Mouse (Mus musculus) heart, adult 2 months (tissue): ENCODE measurements at regions not wholly inside any gene's neighbourhood (a gene's known extent, or its start where the extent isn't known, plus 50 kb on each side); places are given as distances from the start of the nearest gene placed in this dataset.

ENCODE experiments used
- DNase-seq, 2 experiments: peaks; one replicate each; pipeline ENCODE4 v3.0.0; 2021
- H3K27ac ChIP-seq: fragments of 200-600 bp; 2 replicates; pipeline ENCODE4 v1.8.1; 2022
- H3K27me3 ChIP-seq: fragments of 200-500 bp; 2 replicates; pipeline ENCODE4 v1.6.1; 2012; ENCODE audit warnings: mild to moderate bottlenecking, low read length, inconsistent platforms, mixed read lengths; ENCODE audit not compliant: control insufficient read depth, insufficient read depth
- H3K36me3 ChIP-seq: fragments of 200-500 bp; 2 replicates; pipeline ENCODE4 v1.6.1; 2012; ENCODE audit warnings: low read length, inconsistent platforms; ENCODE audit not compliant: control insufficient read depth, insufficient read depth
- H3K4me1 ChIP-seq: fragments of 200-500 bp; 2 replicates; pipeline ENCODE4 v1.6.1; 2011; ENCODE audit warnings: low read length; ENCODE audit not compliant: control insufficient read depth, insufficient read depth
- H3K4me3 ChIP-seq: fragments of 200-600 bp; 2 replicates; pipeline ENCODE4 v1.8.1; 2022
- H3K79me2 ChIP-seq: fragments of 200-500 bp; replicated peaks from 2 replicates; pipeline ENCODE4 v1.6.1; 2012; ENCODE audit warnings: mild to moderate bottlenecking, inconsistent platforms, low read length, moderate library complexity, mixed read lengths; ENCODE audit not compliant: control insufficient read depth, insufficient read depth
- H3K9ac ChIP-seq: fragments of 200-500 bp; 2 replicates; pipeline ENCODE4 v1.6.1; 2012; ENCODE audit warnings: low read depth, mild to moderate bottlenecking, control low read depth, inconsistent platforms, low read length, mixed read lengths
- CTCF ChIP-seq: fragments of 200-600 bp; IDR thresholded peaks from 2 replicates; pipeline ENCODE4 v1.8.1; 2022; ENCODE audit warnings: antibody characterized with exemption, mild to moderate bottlenecking, moderate library complexity
- EP300 ChIP-seq: fragments of 200-500 bp; IDR thresholded peaks from 2 replicates; pipeline ENCODE4 v1.6.1; 2011; ENCODE audit warnings: low read depth, low read length, control low read depth; ENCODE audit not compliant: insufficient read depth
- POLR2A ChIP-seq: fragments of 200-500 bp; IDR thresholded peaks from 2 replicates; pipeline ENCODE4 v1.6.1; 2011; ENCODE audit warnings: mild to moderate bottlenecking, low read depth, low read length, control low read depth; ENCODE audit not compliant: insufficient read depth
- WGBS: fragments of 180-500 bp; shearing (Covaris S2); methylation state at CpG from one replicate; pipeline ENCODE4 v1.1.7; 2018; 5-methylcytosine and 5-hydroxymethylcytosine counted together
- intact Hi-C: fragments of 180-260 bp; cut with DNase I; formaldehyde crosslinking; loops from one replicate; pipeline ENCODE4 v1.15.1; 2025

DNA sequence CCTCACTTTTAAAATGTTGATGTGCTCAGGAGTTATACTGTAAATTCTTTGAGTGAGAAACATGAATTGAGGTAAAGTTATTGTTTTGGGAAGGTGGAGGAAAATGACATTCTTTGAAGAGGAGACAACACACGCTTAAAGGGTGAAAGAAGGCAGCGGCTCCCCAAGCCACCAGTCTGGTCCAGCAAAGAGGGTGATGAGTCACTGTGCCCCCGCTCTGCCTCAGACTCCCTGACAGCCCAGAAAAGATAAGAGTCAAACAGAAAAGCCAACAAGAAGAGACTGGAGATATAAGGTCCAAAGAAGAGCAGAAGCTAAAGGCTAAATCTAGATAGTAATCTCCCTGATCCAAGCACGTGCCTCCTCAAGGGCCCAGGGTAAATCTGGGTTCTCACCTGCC is 288.1 kb upstream of the Irx4 start:
- TF ChIP-seq CTCF: no peak
- DNase-seq: no peak
- H3K4me1 ChIP-seq: no peaks in the 10 kb centered on the region
- H3K79me2 ChIP-seq: no peaks in the 10 kb centered on the region
- no peak overlapping the region for H3K27ac ChIP-seq
- no peaks in the 10 kb centered on the region for H3K36me3 ChIP-seq
- H3K9ac ChIP-seq: no peak overlapping the region
- no peak overlapping the region for H3K4me3 ChIP-seq
- intact Hi-C loops: no loop called here
- no peaks in the 10 kb centered on the region for H3K27me3 ChIP-seq
- 61% methylated on average over 4 of the region's 4 CpGs for WGBS

DNA sequence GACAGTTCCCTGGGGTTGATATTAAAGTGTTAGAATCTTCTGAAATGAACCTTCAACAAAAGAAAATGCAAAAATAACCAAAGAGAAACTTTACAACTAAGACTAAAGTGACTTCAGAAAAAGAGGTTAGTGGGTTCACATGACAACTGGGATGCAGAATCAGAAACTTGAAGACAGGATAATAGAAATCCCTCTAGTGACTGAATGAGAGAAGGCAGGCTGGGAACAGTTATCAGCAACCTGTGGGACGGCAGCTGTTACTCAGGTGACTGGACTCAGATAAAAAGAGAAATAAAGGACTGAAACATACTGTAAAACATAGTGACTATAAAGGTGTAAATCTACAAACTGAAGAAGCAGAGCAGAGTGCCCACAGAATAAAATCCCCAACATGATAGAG is 287.4 kb upstream of the Irx4 start:
- no peak overlapping the region for H3K27ac ChIP-seq
- no peak overlapping the region for H3K4me3 ChIP-seq
- H3K4me1 ChIP-seq: no peaks in the 10 kb centered on the region
- DNase-seq: no peak
- H3K36me3 ChIP-seq: no peaks in the 10 kb centered on the region
- TF ChIP-seq EP300: no peak
- TF ChIP-seq CTCF: no peak
- TF ChIP-seq POLR2A: no peak
- intact Hi-C loops: no loop called here
- no peaks in the 10 kb centered on the region for H3K27me3 ChIP-seq
- H3K9ac ChIP-seq: no peak overlapping the region
- H3K79me2 ChIP-seq: no peaks in the 10 kb centered on the region
- 18% methylated on average over 1 of the region's 1 CpGs for WGBS

DNA sequence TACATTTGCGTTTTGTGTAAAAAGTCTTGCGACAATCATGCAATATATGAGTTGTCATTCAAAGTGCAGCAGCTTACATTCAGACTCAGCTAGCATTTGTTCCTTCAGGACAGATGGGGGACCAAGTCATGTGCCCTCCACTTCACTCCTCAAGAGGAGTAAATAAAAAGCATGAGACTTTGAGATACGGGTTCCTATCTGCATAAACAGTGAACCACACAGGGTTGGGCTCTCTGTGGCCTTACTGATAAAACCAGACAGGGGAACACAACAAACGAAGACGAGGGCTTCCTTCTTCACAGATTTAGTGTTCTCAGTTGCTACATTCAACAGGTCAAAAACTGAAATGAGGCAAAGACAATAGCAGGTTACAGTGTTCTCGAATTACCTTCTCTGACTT is 283.1 kb upstream of the Irx4 start:
- Histone ChIP-seq H3K9ac (no peak overlapping the region), H3K79me2 (no peaks in the 10 kb centered on the region), H3K27me3 (no peaks in the 10 kb centered on the region), H3K4me3 (no peak overlapping the region), H3K36me3 (no peaks in the 10 kb centered on the region), H3K27ac (no peak overlapping the region), H3K4me1 (no peaks in the 10 kb centered on the region)
- no peak for DNase-seq
- TF ChIP-seq EP300 (no peak), POLR2A (no peak), CTCF (no peak)
- 64% methylated on average over 6 of the region's 6 CpGs for WGBS
- intact Hi-C loops: no loop called here

- intact Hi-C loops: no loop called here
- Histone ChIP-seq H3K79me2 (no peaks in the 10 kb centered on the region), H3K27ac (no peak overlapping the region), H3K4me1 (no peaks in the 10 kb centered on the region), H3K27me3 (no peaks in the 10 kb centered on the region), H3K36me3 (no peaks in the 10 kb centered on the region), H3K9ac (no peak overlapping the region), H3K4me3 (no peak overlapping the region)
- WGBS: 69% methylated on average over 3 of the region's 3 CpGs
- TF ChIP-seq EP300: no peak
- TF ChIP-seq POLR2A: no peak
- no peak for TF ChIP-seq CTCF
- DNase-seq: no peak
Measured at GRCm38 (mm10) chr13:72977971-72978370, 282.3 kb upstream of the Irx4 start.

GRCm38 (mm10) chr13:72978966-72979365 is 281.3 kb upstream of the Irx4 start:
- intact Hi-C loops: no loop called here
- no peak overlapping the region for H3K9ac ChIP-seq

GRCm38 (mm10) chr13:72992589-72993409 is 267.5 kb upstream of the Irx4 start:
- no peaks in the 10 kb centered on the region for H3K79me2 ChIP-seq
- H3K36me3 ChIP-seq: no peaks in the 10 kb centered on the region
- H3K27me3 ChIP-seq: no peaks in the 10 kb centered on the region
- intact Hi-C loops: no loop called here
- WGBS: 72% methylated on average over 17 of the region's 17 CpGs
- H3K27ac ChIP-seq: no peak overlapping the region
- H3K4me3 ChIP-seq: no peak overlapping the region
- DNase-seq: no peak
- no peaks in the 10 kb centered on the region for H3K4me1 ChIP-seq
- H3K9ac ChIP-seq: no peak overlapping the region
- TF ChIP-seq EP300 (no peak), POLR2A (no peak), CTCF (no peak)

More at GRCm38 (mm10) chr13:72978966-72979365, 281.3 kb upstream of the Irx4 start:
- no peaks in the 10 kb centered on the region for H3K36me3 ChIP-seq
- H3K4me1 ChIP-seq: no peaks in the 10 kb centered on the region
- no peak for DNase-seq
- no peak for TF ChIP-seq CTCF
- no peak for TF ChIP-seq POLR2A
- TF ChIP-seq EP300: no peak
- H3K79me2 ChIP-seq: no peaks in the 10 kb centered on the region
- H3K4me3 ChIP-seq: no peak overlapping the region
- H3K27ac ChIP-seq: no peak overlapping the region
- no peaks in the 10 kb centered on the region for H3K27me3 ChIP-seq
